Mouse (Mus musculus) forebrain, embryonic 16.5 days (tissue): ENCODE results near the gene Flt3. TPM values are rescaled to one million over a fixed set of nuclear protein-coding genes. Genes with fewer than 3 reads are reported as not detected.
A peak's percentile ranks its signal among the peaks of the same experiment; 100 is the strongest.

ENCODE experiments used
- ATAC-seq: fragments of 200-750 bp; cut with Nextera tagmentation; 2 replicates; pipeline ENCODE4 v1.8.0; 2017; ENCODE audit warnings: mild to moderate bottlenecking, moderate library complexity
- H3K27ac ChIP-seq: fragments of 300-500 bp; sonication (generic); 2 replicates; pipeline ENCODE4 v1.5.1; 2014; ENCODE audit warnings: low read length, control low read depth
- H3K27me3 ChIP-seq: fragments of 300-500 bp; sonication (generic); replicated peaks from 2 replicates; pipeline ENCODE4 v1.6.1; 2014; ENCODE audit warnings: low read length; ENCODE audit not compliant: control insufficient read depth, insufficient read depth
- H3K36me3 ChIP-seq: fragments of 300-500 bp; sonication (generic); 2 replicates; pipeline ENCODE4 v1.6.1; 2014; ENCODE audit not compliant: control insufficient read depth, insufficient read depth
- H3K4me1 ChIP-seq: fragments of 300-500 bp; sonication (generic); replicated peaks from 2 replicates; pipeline ENCODE4 v1.6.1; 2014; ENCODE audit warnings: low read length; ENCODE audit not compliant: control insufficient read depth, insufficient read depth
- H3K4me2 ChIP-seq: fragments of 300-500 bp; sonication (generic); 2 replicates; pipeline ENCODE4 v1.6.1; 2014; ENCODE audit warnings: mild to moderate bottlenecking, low read length, control low read depth
- H3K4me3 ChIP-seq: fragments of 300-500 bp; sonication (generic); replicated peaks from 2 replicates; pipeline ENCODE4 v1.5.1; 2014; ENCODE audit warnings: mild to moderate bottlenecking, low read length, control low read depth
- H3K9ac ChIP-seq: fragments of 300-500 bp; sonication (generic); replicated peaks from 2 replicates; pipeline ENCODE4 v1.6.1; 2014; ENCODE audit warnings: low read depth, low read length, control low read depth
- H3K9me3 ChIP-seq: fragments of 300-500 bp; sonication (generic); 2 replicates; pipeline ENCODE4 v1.6.1; 2016; ENCODE audit warnings: low read length; ENCODE audit not compliant: control insufficient read depth
- WGBS: fragments of 180-500 bp; shearing (Covaris S2); extraction: QIAGEN DNeasy Blood & Tissue Kit; methylation state at CpG from one replicate; pipeline ENCODE4 v1.1.7; 2014; 5-methylcytosine and 5-hydroxymethylcytosine counted together
- polyA plus RNA-seq: library from polyadenylated mRNA; unstranded; fragments of >200 nt; fragmentation: Nextera tagmentation; extraction: Ambion mirVana; gene quantifications from 2 replicates; pipeline ENCODE4 v1.2.1, GENCODE M21; 2015

Flt3 gene
- polyA plus RNA-seq, 1 experiment from 2014 or later, result 0.18 TPM

- Histone ChIP-seq H3K9ac (no peak overlapping the region), H3K4me3 (no peak overlapping the region), H3K4me1 (no peaks in the 10 kb centered on the region; the same call in 1 of the 2 replicates), H3K36me3 (no peaks in the 10 kb centered on the region), H3K9me3 (no peaks in the 10 kb centered on the region), H3K27ac (no peak overlapping the region), H3K4me2 (no peak overlapping the region), H3K27me3 (no peaks in the 10 kb centered on the region)
- no peak for ATAC-seq
- WGBS, result 25% methylated on average over 6 of the region's 6 CpGs
Observed at GRCm38 (mm10) chr5:147423612-147424011, 23.3 kb upstream of the Flt3 start.

- H3K36me3 ChIP-seq, result no peaks in the 10 kb centered on the region
- H3K9ac ChIP-seq, result no peak overlapping the region
- H3K4me1 ChIP-seq, result no peaks in the 10 kb centered on the region
- no peaks in the 10 kb centered on the region for H3K9me3 ChIP-seq
- 56% methylated on average over 10 of the region's 10 CpGs for WGBS
- no peak overlapping the region for H3K27ac ChIP-seq
- no peak for ATAC-seq
- no peaks in the 10 kb centered on the region for H3K27me3 ChIP-seq
- H3K4me2 ChIP-seq, result no peak overlapping the region
- no peak overlapping the region for H3K4me3 ChIP-seq
Observed at GRCm38 (mm10) chr5:147418394-147419121, 18.3 kb upstream of the Flt3 start.

GRCm38 (mm10) chr5:147417986-147418385 is 17.7 kb upstream of the Flt3 start:
- Histone ChIP-seq H3K27me3 (no peaks in the 10 kb centered on the region), H3K9ac (no peak overlapping the region), H3K4me1 (no peaks in the 10 kb centered on the region), H3K36me3 (no peaks in the 10 kb centered on the region), H3K27ac (no peak overlapping the region), H3K4me3 (no peak overlapping the region), H3K9me3 (no peaks in the 10 kb centered on the region), H3K4me2 (no peak overlapping the region)
- ATAC-seq, result no peak
- 80% methylated on average over 1 of the region's 1 CpGs for WGBS

DNA sequence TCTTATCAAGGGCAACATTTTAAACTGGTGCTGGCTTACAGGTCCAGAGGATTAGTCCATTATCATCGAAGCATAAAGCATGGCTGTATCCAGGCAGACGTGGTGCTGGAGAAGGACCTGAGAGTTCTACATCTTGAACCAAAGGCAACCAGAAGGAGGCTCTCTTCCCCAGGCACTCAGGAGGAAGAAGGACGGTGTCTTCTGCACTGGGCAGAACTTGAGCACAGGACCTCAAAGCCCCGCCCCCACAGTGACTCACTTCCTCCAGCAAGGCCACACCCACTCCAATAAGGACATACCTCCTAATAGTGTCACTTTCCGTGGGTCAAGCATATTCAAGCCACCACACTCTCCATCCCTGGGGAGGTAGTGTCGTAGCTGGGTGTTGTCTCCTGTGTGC is 10.3 kb upstream of the Flt3 start:
- no peaks in the 10 kb centered on the region for H3K36me3 ChIP-seq
- H3K4me1 ChIP-seq, result no peaks in the 10 kb centered on the region
- 89% methylated on average over 6 of the region's 6 CpGs for WGBS
- no peak overlapping the region for H3K27ac ChIP-seq
- H3K9ac ChIP-seq, result no peak overlapping the region
- ATAC-seq, result no peak
- no peak overlapping the region for H3K4me3 ChIP-seq
- no peaks in the 10 kb centered on the region for H3K9me3 ChIP-seq
- H3K4me2 ChIP-seq, result no peak overlapping the region
- H3K27me3 ChIP-seq, result no peaks in the 10 kb centered on the region

DNA sequence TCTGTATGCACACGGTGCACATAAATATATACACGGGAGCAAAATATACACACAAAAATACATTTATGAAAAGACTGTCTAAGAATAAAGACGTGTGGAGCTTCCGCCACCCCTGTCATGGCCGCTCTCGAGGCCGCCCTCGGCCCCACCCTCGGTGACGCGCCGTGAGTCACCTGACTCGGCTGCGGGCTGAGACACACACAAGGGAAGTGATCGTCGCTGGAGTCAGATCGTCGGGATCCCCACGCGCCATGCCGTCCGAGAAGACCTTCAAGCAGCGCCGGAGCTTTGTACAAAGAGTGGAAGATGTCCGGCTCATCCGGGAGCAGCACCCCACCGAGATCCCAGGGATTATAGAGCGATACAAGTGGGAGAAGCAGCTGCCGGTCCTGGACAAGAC is 8.4 kb upstream of the Flt3 start:
- Histone ChIP-seq H3K9me3 (no peaks in the 10 kb centered on the region), H3K36me3 (no peaks in the 10 kb centered on the region), H3K4me3 (no peak overlapping the region), H3K9ac (no peak overlapping the region), H3K4me1 (no peaks in the 10 kb centered on the region), H3K4me2 (no peak overlapping the region), H3K27me3 (no peaks in the 10 kb centered on the region), H3K27ac (no peak overlapping the region)
- WGBS, result 68% methylated on average over 29 of the region's 29 CpGs
- no peak for ATAC-seq

GRCm38 (mm10) chr5:147406135-147406534 is 5.8 kb upstream of the Flt3 start:
- H3K9ac ChIP-seq, result no peak overlapping the region
- H3K27ac ChIP-seq, result no peak overlapping the region
- no peaks in the 10 kb centered on the region for H3K36me3 ChIP-seq
- peaks cover 9% of the 10 kb centered on the region for H3K27me3 ChIP-seq
- no peaks in the 10 kb centered on the region for H3K9me3 ChIP-seq
- ATAC-seq, result no peak
- 87% methylated on average over 5 of the region's 5 CpGs for WGBS
- no peak overlapping the region for H3K4me3 ChIP-seq
- H3K4me1 ChIP-seq, result no peaks in the 10 kb centered on the region
- no peak overlapping the region for H3K4me2 ChIP-seq

- 16% methylated on average over 5 of the region's 5 CpGs for WGBS
- no peaks in the 10 kb centered on the region for H3K9me3 ChIP-seq
- H3K4me1 ChIP-seq, result peaks cover 10% of the 10 kb centered on the region; the same call in 1 of the 2 replicates
- no peak for ATAC-seq
- H3K4me2 ChIP-seq, result no peak overlapping the region
- H3K27ac ChIP-seq, result no peak overlapping the region
- peaks cover 38% of the 10 kb centered on the region for H3K27me3 ChIP-seq
- H3K4me3 ChIP-seq, result no peak overlapping the region
- no peaks in the 10 kb centered on the region for H3K36me3 ChIP-seq
- no peak overlapping the region for H3K9ac ChIP-seq
Observed at GRCm38 (mm10) chr5:147402505-147402904, 2.2 kb upstream of the Flt3 start.

DNA sequence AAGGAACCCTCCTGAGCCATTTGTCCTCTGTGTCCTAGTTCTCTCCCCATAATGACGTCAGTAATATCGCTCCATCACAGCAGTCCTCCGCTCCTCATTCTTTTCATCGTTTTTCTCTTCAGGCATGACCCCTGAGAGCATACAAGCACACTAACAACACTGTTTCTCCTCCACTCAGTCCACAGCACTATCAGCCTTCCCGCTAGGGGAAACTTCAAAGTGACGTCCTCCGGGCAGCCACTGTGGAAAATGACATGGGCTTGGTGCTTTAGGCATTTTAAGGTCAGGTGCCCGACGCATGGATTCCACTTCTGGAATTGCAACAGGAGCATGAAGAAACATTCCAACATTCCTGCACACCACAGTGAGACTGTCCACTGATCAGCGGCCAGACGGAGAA is 735 bp upstream of the Flt3 start:
- H3K27me3 ChIP-seq, result peaks cover 38% of the 10 kb centered on the region
- H3K27ac ChIP-seq, result no peak overlapping the region
- H3K4me2 ChIP-seq, result peak overlapping the region; percentile 86; the same call in 1 of the 2 replicates
- ATAC-seq, result no peak
- no peak overlapping the region for H3K9ac ChIP-seq
- H3K4me1 ChIP-seq, result peaks cover 10% of the 10 kb centered on the region; the same call in 1 of the 2 replicates
- no peaks in the 10 kb centered on the region for H3K36me3 ChIP-seq
- H3K4me3 ChIP-seq, result no peak overlapping the region
- no peaks in the 10 kb centered on the region for H3K9me3 ChIP-seq
- 28% methylated on average over 11 of the region's 11 CpGs for WGBS

- Histone ChIP-seq H3K9ac (peak overlapping the region; percentile 57), H3K4me1 (peaks cover 10% of the 10 kb centered on the region; the same call in 1 of the 2 replicates), H3K4me2 (peak overlapping the region; percentile 86), H3K27me3 (peaks cover 38% of the 10 kb centered on the region), H3K4me3 (peak overlapping the region; percentile 50), H3K9me3 (no peaks in the 10 kb centered on the region), H3K27ac (no peak overlapping the region), H3K36me3 (no peaks in the 10 kb centered on the region)
- ATAC-seq, result no peak
- WGBS, result 2% methylated on average over 17 of the region's 17 CpGs
Observed at GRCm38 (mm10) chr5:147400505-147400979, 253 bp upstream of the Flt3 start.
